Mouse (Mus musculus): ENCODE results near the gene Morn1. TPM values are rescaled to one million over a fixed set of nuclear protein-coding genes. Genes with fewer than 3 reads are reported as not detected.

Morn1 gene
- 4.0 and 4.9 TPM in 2 replicates for polyA plus RNA-seq (2012; rRNA removed; ENCODE audit: low replicate concordance)

DNA sequence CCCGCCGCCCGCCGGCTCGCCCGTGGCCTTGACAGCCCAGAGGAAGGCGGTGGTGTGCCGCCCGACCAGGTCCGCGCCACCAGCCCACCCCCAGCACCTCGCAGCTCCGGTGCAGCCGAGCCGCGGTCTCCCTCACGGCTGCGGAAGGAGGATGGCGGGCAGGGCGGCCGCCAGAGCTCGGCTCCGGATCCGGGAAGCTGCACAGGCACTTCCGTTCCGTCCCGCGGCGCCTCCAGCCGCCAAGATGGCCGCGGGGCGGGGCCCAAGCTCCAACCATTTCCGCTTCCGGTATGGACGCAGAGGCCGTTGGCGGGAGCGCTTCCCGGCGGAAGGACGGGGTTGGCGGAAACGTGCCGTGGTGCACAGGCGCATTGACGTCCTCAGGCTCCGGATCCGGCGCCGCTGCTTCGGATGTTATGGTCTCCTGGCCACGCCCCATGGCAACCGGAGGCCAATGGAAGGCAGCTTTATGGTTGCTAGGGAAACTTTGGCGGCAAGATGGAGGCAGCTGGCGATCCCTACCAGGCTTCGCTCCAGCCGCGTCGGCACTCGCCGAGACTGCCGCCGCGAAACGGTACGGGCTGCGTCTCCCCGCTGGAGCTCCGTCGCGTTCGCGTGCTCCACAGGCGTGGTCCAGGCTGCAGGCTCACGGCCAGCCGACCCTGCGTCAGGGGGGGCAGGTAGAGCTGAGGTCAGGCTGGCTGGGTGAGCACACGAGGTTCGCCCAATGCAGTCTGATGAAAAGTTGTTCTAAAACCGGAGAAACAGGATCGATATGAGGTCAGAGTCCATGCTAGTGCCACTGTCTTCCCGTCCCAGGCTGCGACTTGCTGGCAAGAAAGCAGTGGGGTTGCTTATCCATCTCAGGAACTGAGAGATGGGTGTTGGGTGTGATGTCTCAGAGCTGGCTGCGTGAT, at the start of gene Morn1, which contains the start of gene Rer1:
Morn1 (plus strand) TSS at position 470 of the 917 bp plus-strand sequence.
Rer1 (minus strand) TSS at position 275 of the 917 bp plus-strand sequence.

DNA sequence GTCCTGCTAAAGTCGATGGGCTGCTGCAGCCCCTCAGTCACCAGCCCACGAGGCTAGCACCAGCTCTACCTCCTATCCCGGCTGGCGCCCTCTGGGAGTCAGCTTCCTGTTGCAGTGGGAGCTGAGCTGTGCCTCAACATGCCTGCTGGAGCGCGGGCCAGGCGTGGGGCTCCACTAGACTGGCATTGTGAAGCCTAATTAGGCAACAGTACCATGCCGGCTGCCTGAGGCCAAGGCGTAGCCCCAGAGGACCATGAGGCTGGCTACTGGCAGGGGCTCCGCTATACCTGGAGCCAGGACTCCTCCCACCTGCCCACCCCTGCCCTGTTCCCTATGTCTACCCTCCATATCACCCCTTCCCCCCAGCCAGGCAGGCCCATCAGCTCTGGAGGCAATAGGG, 29.7 kb upstream of the Morn1 start, which contains the start of gene Plch2:
Plch2 (minus strand) TSS at position 61 of the 400 bp plus-strand sequence.

DNA sequence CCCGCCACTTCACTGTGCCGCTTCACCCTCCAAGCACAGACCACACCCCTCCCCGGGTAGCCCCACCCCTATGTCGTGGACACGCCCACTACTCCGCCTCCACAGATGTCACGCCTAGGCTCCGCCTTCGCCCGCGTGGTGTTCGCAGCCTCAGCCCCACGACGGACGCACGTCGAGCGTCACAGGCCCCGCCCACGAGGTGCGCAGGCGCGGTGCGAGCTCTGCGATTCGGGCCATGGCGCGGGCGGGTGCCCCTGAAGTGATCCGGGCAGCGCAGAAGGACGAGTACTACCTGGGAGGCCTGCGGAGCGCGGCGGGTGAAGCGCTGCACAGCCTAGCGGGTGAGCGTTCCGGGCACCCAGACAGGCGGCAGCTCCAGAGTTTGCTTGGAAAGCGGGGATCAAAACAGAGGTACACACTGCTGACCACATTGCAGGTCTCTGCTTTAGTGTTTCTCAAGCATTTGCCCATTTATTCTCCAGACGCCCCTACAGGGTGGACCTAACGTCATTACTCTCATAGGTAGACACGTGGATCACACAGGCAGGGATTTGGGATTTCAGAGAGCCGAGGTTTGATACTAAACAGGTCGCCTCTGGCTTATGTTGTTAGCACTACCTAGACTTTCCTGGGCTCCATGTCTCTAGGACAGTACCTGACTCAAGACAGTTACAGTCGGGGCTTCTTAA, 19.4 kb upstream of the Morn1 start, which contains the start of gene Pex10:
Pex10 (plus strand) TSS at position 183 of the 689 bp plus-strand sequence.

Other genes starting within 250 kb of the Morn1 start
- 0.04 TPM in 2 replicates for gene Ttc34, start 249.1 kb upstream of the Morn1 start, polyA plus RNA-seq (2012; rRNA removed; ENCODE audit: low replicate concordance)
- 0.07 and 0.45 TPM in 2 replicates for gene Mmel1, start 217.0 kb upstream of the Morn1 start, polyA plus RNA-seq (2012; rRNA removed; ENCODE audit: low replicate concordance)
- 58.6 and 168 TPM in 2 replicates for gene Fam213b, start 187.4 kb upstream of the Morn1 start, polyA plus RNA-seq (2012; rRNA removed; ENCODE audit: low replicate concordance)
- 121 and 142 TPM in 2 replicates for gene Tnfrsf14, start 158.0 kb upstream of the Morn1 start, polyA plus RNA-seq (2012; rRNA removed; ENCODE audit: low replicate concordance)
- gene Hes5, start 125.7 kb upstream of the Morn1 start, polyA plus RNA-seq (2012; rRNA removed; ENCODE audit: low replicate concordance): 0.47 TPM in 1 of 2 replicates, not detected in the other
- gene Pank4, start 122.5 kb upstream of the Morn1 start, polyA plus RNA-seq (2012; rRNA removed; ENCODE audit: low replicate concordance): 18.8 and 24.3 TPM in 2 replicates
- gene Plch2, start 29.8 kb upstream of the Morn1 start, polyA plus RNA-seq (2012; rRNA removed; ENCODE audit: low replicate concordance): 31.1 and 35.9 TPM in 2 replicates
- 15.9 and 18.7 TPM in 2 replicates for gene Pex10, start 19.6 kb upstream of the Morn1 start, polyA plus RNA-seq (2012; rRNA removed; ENCODE audit: low replicate concordance)
- gene Rer1, start 195 bp upstream of the Morn1 start, polyA plus RNA-seq (2012; rRNA removed; ENCODE audit: low replicate concordance): 66.6 and 93.1 TPM in 2 replicates
- gene Ski, start 136.0 kb downstream of the Morn1 start, polyA plus RNA-seq (2012; rRNA removed; ENCODE audit: low replicate concordance): 24.5 and 32.8 TPM in 2 replicates
- 55.3 and 69.9 TPM in 2 replicates for gene Faap20, start 163.2 kb downstream of the Morn1 start, polyA plus RNA-seq (2012; rRNA removed; ENCODE audit: low replicate concordance)

All from duodenum, adult 2 months (tissue).